Mouse (Mus musculus): ENCODE data around the gene Foxj2. TPM values are rescaled to one million over a fixed set of nuclear protein-coding genes. Genes with fewer than 3 reads are reported as not detected.

Foxj2 gene
- polyA plus RNA-seq, 1 experiment from 2014 or later = 6.2 TPM

DNA sequence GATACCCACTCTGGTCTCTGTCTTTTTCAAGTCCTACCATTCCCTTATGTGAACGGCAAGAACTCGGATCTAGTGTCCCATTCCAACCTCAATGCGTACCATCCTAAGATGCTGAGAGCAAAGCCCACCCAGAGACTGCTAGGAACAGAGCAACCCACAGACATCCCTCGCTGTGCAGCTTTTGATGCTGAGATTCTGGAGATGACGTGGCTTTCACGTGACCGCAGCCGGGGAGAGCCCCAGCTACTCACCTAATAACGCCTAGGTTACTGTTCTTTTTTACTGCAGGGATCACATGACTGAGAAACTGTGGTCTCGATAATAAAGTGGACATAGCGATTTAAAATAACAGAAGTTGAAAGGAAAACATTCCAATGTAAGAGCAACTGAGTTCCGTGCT, 34.8 kb downstream of the Foxj2 start:
- Histone ChIP-seq H3K9ac (replicated peaks) (no peak overlapping the region), H3K4me1 (replicated peaks) (no peaks in the 10 kb centered on the region), H3K9me3 (no peaks in the 10 kb centered on the region), H3K27me3 (no peaks in the 10 kb centered on the region), H3K4me3 (replicated peaks) (no peak overlapping the region), H3K27ac (no peak overlapping the region), H3K4me2 (replicated peaks) (no peak overlapping the region), H3K36me3 (no peaks in the 10 kb centered on the region)
- 85% methylated on average over 12 of the region's 12 CpGs for WGBS
- ATAC-seq = no peak

DNA sequence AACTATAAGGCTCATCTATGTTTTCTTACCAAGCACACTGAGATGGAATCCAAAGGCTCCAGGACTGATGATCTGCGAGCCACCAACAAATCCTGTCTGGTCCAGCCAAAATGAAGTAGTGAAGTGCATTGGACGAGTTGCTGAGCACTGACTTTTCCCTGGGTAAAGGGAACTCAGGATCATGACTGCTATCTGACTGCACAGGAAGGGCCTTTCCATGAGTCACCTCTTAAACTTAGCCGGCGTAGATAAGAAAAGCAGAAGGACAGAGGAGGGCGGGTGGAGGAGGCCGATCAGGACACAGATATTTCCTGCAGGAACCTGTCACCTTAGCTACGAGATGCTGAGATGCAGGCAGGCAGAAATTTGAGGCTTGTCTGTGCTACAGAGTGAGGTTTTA, 36.2 kb downstream of the Foxj2 start, which contains the start of gene C3ar1:
TSS of gene C3ar1 (minus strand) at position 207 of the 400 bp plus-strand sequence.
- 83% methylated on average over 7 of the region's 7 CpGs for WGBS
- H3K36me3 ChIP-seq = no peaks in the 10 kb centered on the region
- H3K4me3 ChIP-seq (replicated peaks) = no peak within 1 kb of the TSS
- H3K9me3 ChIP-seq = no peaks in the 10 kb centered on the region
- ATAC-seq = no peak
- no peak within 1 kb of the TSS for H3K27ac ChIP-seq
- no peaks in the 10 kb centered on the region for H3K4me1 ChIP-seq (replicated peaks)
- H3K27me3 ChIP-seq = no peaks in the 10 kb centered on the region
- H3K4me2 ChIP-seq (replicated peaks) = no peak within 1 kb of the TSS
- no peak within 1 kb of the TSS for H3K9ac ChIP-seq (replicated peaks)

DNA sequence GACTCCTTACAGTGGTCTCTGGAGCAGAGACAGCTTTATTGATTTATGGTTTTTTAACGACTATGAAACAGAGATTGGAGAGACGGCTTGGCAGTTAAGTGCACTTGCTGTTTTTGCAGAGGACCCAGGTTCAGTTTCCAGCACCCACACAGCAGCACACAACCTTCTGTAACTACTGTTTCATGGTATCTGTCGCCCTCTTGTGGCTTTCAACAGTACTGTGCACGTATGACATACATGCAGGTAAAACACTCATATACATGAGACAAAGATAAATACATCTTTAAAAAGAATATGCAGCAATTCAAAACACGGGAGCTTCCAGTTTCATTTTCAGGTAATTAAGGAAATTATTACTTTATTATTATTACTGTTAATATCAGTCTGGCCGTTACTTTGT, 42.7 kb downstream of the Foxj2 start:
- H3K4me3 ChIP-seq (replicated peaks) = no peak overlapping the region
- peaks cover 15% of the 10 kb centered on the region for H3K9me3 ChIP-seq
- no peak overlapping the region for H3K4me2 ChIP-seq (replicated peaks)
- H3K27ac ChIP-seq = no peak overlapping the region
- H3K9ac ChIP-seq (replicated peaks) = no peak overlapping the region
- no peaks in the 10 kb centered on the region for H3K36me3 ChIP-seq
- no peak for ATAC-seq
- no peaks in the 10 kb centered on the region for H3K4me1 ChIP-seq (replicated peaks)
- H3K27me3 ChIP-seq = no peaks in the 10 kb centered on the region
- 80% methylated on average over 6 of the region's 6 CpGs for WGBS

DNA sequence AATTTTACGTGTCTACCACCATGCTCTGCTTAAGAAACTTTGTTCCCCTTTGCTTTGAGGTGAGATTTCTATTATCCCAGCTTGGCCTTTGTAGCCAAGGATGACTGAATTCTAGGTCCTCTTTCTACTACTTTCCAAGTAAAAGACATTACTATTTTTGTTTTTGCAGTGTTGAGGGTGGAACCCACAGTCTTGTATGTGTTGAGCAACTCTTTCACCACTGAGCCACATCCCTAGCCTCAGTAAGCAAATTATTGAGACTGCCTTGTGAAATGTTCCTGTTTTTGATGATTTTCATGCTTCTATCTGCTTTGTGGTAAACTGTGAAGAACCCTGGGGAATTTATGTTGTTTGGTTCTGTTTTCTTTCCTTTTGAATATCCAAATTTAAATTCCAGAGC, 43.2 kb downstream of the Foxj2 start:
- Histone ChIP-seq H3K9me3 (peaks cover 15% of the 10 kb centered on the region), H3K4me3 (replicated peaks) (no peak overlapping the region), H3K27ac (no peak overlapping the region), H3K36me3 (no peaks in the 10 kb centered on the region), H3K4me2 (replicated peaks) (no peak overlapping the region), H3K4me1 (replicated peaks) (no peaks in the 10 kb centered on the region), H3K27me3 (no peaks in the 10 kb centered on the region), H3K9ac (replicated peaks) (no peak overlapping the region)
- WGBS = 83% methylated on average over 1 of the region's 1 CpGs
- no peak for ATAC-seq

DNA sequence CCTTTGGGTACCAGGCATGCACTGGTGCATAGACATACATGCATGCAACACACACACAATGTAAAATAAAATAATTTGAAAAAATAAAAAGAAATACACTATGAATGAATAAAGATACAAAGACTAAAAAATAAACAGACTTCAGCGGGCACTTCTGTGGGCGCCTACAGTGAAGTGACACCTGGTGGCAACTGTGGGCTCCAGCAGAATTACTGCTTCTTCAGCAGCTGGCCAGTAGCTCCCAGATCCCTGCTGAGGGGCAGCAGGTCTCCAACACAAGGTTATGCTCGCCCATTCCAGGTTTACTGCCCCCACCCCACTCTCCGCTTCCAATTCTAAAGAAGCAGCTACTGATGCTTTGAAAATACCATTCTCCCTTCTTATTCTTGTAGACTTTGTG, 48.2 kb downstream of the Foxj2 start:
- H3K4me2 ChIP-seq (replicated peaks) = no peak overlapping the region
- no peak overlapping the region for H3K27ac ChIP-seq
- H3K4me1 ChIP-seq (replicated peaks) = no peaks in the 10 kb centered on the region
- H3K9ac ChIP-seq (replicated peaks) = no peak overlapping the region
- no peaks in the 10 kb centered on the region for H3K36me3 ChIP-seq
- WGBS = 72% methylated on average over 4 of the region's 4 CpGs
- ATAC-seq = no peak
- no peak overlapping the region for H3K4me3 ChIP-seq (replicated peaks)
- H3K9me3 ChIP-seq = no peaks in the 10 kb centered on the region
- no peaks in the 10 kb centered on the region for H3K27me3 ChIP-seq

DNA sequence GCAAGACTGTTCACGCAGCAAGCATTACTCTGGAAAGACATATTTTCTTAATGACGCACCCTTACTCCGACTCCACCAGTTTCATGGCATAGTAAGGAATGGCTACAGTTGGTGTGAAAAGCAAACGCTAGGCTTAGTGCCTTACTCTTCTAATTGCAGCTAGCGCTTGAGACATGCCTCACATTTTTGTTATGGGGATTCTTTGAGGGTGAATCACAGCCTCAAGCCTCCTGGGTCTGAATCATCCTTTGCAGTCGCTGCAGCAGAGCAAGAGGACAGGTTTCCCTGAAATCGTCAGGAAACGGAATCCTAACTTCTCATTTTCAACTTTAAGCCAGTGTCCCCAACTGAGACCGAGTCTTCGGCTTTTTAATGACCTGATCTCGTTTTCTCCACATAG, 50.1 kb downstream of the Foxj2 start:
- Histone ChIP-seq H3K4me3 (replicated peaks) (no peak overlapping the region), H3K27me3 (no peaks in the 10 kb centered on the region), H3K9me3 (no peaks in the 10 kb centered on the region), H3K9ac (replicated peaks) (no peak overlapping the region), H3K36me3 (no peaks in the 10 kb centered on the region), H3K4me2 (replicated peaks) (no peak overlapping the region), H3K27ac (no peak overlapping the region), H3K4me1 (replicated peaks) (no peaks in the 10 kb centered on the region)
- WGBS = 86% methylated on average over 11 of the region's 11 CpGs
- ATAC-seq = no peak

DNA sequence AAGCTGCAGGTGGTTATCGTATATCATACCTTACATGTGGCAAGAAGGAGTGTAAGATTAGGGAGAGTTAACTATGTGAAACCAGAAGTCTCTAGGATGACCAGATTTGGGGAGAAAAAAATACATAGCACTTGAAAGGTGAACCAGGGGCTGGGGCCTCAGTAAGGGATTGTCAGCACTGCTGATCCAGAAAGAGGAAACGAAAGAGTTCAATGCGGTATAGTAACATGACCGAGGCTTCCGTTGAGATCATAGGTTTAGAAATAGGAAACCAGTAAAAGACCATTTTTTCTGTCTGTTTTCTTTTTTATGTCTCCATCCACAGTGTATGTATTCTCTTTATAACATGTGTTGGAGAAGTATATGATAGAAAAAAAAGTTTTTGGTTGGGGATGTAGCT, 53.1 kb downstream of the Foxj2 start:
- Histone ChIP-seq H3K36me3 (peaks cover 10% of the 10 kb centered on the region; the same call in 1 of the 2 replicates), H3K27ac (no peak overlapping the region), H3K4me1 (replicated peaks) (peaks cover 17% of the 10 kb centered on the region), H3K9ac (replicated peaks) (no peak overlapping the region), H3K4me3 (replicated peaks) (no peak overlapping the region), H3K4me2 (replicated peaks) (no peak overlapping the region), H3K9me3 (no peaks in the 10 kb centered on the region), H3K27me3 (no peaks in the 10 kb centered on the region)
- ATAC-seq = no peak
- 97% methylated on average over 5 of the region's 5 CpGs for WGBS

DNA sequence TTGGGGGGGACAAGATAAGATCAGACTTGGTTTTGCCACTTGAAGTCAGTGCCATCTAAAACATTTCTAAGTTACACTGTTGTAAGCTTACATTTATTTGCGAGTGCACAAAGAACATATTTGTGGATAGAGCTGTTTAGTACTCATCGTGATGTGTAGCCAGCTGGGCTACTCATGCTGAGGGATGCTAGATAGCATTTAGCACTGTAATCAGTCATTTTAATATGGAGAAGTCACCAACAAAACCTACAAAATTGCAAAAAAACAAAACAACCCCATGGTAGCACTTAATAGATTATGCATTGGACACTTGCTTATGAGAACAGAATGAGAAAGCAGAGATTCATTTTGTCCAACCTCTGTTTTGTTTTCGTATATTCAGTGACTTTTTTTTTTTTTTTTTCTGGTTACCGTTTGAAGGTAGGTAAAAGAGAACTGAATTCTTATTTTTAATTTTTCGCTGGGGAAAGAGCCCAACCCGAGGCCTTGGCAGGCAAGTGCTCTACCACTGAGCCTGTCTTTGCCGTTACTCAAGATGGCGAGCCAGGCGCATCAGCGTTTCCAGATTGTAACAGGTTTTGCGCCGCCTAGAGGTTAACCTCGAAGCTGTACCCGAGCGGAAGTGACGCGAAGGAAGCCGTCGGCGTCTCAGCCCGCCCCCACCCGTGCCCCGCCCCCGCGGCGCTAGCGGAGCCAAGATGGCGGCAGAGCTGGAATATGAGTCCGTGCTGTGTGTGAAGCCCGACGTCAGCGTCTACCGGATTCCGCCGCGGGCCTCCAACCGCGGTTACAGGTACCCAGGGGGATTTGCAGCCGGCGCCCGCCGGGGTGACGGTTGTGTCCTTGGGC, 54.4 kb downstream of the Foxj2 start, which contains the start of gene Necap1:
TSS of gene Necap1 (plus strand) at position 604 of the 849 bp plus-strand sequence.
- Histone ChIP-seq H3K27me3 (no peaks in the 10 kb centered on the region), H3K27ac (peak within 1 kb of the TSS; percentile 83), H3K4me2 (replicated peaks) (peak within 1 kb of the TSS; percentile 63), H3K36me3 (peaks cover 20% of the 10 kb centered on the region), H3K9ac (replicated peaks) (peak within 1 kb of the TSS; percentile 81), H3K4me1 (replicated peaks) (peaks cover 17% of the 10 kb centered on the region), H3K4me3 (replicated peaks) (peak within 1 kb of the TSS; percentile 68), H3K9me3 (no peaks in the 10 kb centered on the region)
- ATAC-seq = peak; percentile 97
- WGBS = 7% methylated on average over 43 of the region's 43 CpGs

DNA sequence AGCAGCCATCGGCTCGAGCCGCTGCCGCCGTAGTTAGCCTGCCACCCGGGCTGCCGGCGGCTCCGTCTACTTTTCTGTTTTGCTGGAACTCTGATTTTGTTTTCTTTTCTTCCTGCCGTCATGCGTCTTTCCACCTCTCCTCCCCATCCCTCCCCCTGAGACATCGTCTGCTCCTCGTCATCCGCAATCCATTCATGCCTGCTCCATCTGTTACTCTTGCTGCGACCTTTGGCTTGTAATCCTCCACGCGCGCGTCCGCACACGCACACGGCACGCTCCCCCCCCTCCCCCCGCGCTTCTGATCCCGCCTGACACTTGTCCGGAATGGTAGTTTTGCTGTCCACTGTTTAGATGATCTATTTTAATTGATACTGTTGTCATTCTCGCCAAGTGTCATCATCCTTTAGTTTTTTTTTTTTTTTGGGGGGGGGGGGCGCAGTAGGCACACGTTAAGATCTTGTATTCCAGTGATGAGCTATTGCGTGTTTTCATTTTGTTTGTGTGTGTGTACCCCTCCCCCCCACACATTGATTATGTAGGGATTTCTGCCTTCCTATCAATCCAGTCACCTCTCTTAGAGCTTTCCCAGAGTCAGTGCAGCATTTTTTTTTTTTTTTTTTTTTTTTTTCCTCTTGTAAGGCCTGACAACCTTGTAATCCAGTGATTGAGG, 55.1 kb downstream of the Foxj2 start:
- Histone ChIP-seq H3K9me3 (no peaks in the 10 kb centered on the region), H3K27me3 (no peaks in the 10 kb centered on the region), H3K4me1 (replicated peaks) (peaks cover 17% of the 10 kb centered on the region), H3K9ac (replicated peaks) (peak overlapping the region; percentile 81), H3K4me2 (replicated peaks) (peak overlapping the region; percentile 63), H3K27ac (peak overlapping the region; percentile 83), H3K4me3 (replicated peaks) (peak overlapping the region; percentile 68), H3K36me3 (peaks cover 26% of the 10 kb centered on the region)
- under 1% methylated on average over 31 of the region's 31 CpGs for WGBS
- peak; percentile 82 for ATAC-seq

DNA sequence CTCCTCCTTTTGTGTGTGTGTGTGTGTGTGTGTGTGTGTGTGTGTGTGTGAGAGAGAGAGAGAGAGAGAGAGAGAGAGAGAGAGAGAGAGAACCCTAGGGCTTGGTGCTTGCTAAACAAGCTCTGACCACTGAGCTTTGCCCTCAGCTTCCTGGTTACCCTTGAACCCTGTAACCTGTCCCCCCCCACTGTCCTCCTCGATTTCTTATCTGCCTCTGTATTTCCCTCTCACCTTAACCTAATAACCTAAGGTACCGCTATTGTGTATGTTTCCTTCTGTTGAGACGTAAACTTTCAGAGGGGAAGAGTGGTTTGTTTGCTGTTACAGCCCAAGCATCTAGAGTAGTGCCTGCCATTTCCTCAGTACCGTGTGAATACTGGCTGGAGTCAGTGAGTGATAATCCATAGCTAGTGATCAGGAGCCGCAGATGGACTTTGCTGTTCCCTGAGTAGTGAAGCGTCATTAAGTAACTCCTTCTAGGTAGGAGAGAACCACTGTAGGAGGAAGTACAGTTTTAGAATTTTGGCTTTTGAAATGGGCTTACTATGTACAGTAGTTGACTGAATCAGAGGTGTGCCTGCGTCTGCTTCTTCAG, 59.5 kb downstream of the Foxj2 start:
- 96% methylated on average over 7 of the region's 7 CpGs for WGBS
- H3K4me2 ChIP-seq (replicated peaks) = no peak overlapping the region
- H3K4me1 ChIP-seq (replicated peaks) = peaks cover 17% of the 10 kb centered on the region
- H3K9ac ChIP-seq (replicated peaks) = no peak overlapping the region; the same call in 1 of the 2 replicates
- H3K27me3 ChIP-seq = no peaks in the 10 kb centered on the region
- peaks cover 68% of the 10 kb centered on the region for H3K36me3 ChIP-seq
- no peak overlapping the region for H3K27ac ChIP-seq
- H3K9me3 ChIP-seq = no peaks in the 10 kb centered on the region
- ATAC-seq = no peak
- no peak overlapping the region for H3K4me3 ChIP-seq (replicated peaks)

DNA sequence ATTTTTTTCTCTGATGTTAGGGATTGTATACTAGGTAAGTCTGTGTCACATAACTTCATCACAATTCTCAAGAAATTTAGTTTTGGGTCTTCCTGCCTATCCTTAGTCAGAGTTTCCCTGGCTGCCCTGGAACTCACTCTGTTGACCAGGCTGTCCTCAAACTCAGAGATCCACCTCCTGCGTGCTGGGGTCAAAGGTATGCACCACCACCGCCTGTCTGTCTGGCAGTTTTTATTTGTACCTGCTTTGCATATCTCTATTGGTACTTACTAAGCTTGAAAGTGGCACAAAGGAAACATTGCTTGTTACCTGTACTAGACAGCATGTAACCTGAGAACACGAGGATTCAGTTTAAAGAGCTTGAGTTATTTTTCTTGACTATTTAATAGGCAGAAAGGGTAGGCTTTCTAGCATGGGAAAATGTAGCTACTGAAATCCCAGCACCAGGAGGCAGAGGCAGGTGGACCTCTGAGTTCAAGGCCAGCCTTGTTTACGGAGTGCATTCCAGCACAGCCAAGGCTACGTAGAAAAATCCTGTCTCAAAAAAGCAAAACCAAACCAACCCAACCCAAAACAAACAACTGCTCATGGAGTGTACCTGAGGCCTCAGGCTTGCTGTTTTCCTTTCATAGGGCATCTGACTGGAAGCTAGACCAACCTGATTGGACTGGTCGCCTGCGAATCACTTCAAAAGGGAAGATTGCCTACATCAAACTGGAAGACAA, 60.2 kb downstream of the Foxj2 start:
- Histone ChIP-seq H3K9ac (replicated peaks) (no peak overlapping the region), H3K4me1 (replicated peaks) (peaks cover 17% of the 10 kb centered on the region), H3K4me3 (replicated peaks) (no peak overlapping the region), H3K9me3 (no peaks in the 10 kb centered on the region), H3K27ac (no peak overlapping the region), H3K27me3 (no peaks in the 10 kb centered on the region), H3K36me3 (peaks cover 75% of the 10 kb centered on the region), H3K4me2 (replicated peaks) (no peak overlapping the region)
- whole genome bisulfite sequencing = 94% methylated on average over 7 of the region's 7 CpGs
- ATAC-seq = no peak

Data from midbrain, embryonic 13.5 days (tissue).